Mouse (Mus musculus): ENCODE measurements around the gene Odf4.

- TF ChIP-seq POLR2A (IDR thresholded peaks at IDR 0.05; ENCODE audit: extremely low read depth, insufficient read depth, low read length) (no peak), CTCF (IDR thresholded peaks at IDR 0.05; ENCODE audit: extremely low read depth, insufficient read depth, low read length) (no peak)
These were observed 35.1 kb downstream of the Odf4 start for GRCm38 (mm10) chr11:68891823-68892222.
